Mouse (Mus musculus) C2C12 (cell line): ENCODE data around the gene Brwd1. TPM values are rescaled to one million over a fixed set of nuclear protein-coding genes. Genes with fewer than 3 reads are reported as not detected.

Experiments
- H3K27me3 ChIP-seq: one replicate; pipeline ENCODE4 v1.6.1; 2011; ENCODE audit not compliant: control insufficient read depth, insufficient read depth, insufficient read length
- H3K36me3 ChIP-seq: one replicate; pipeline ENCODE4 v1.6.1; 2011; ENCODE audit not compliant: control insufficient read depth, insufficient read depth
- H3K4me3 ChIP-seq: one replicate; pipeline ENCODE4 v1.5.1; 2011; ENCODE audit warnings: mild to moderate bottlenecking, control low read depth; ENCODE audit not compliant: poor library complexity, insufficient read depth, severe bottlenecking
- H3K79me2 ChIP-seq: one replicate; pipeline ENCODE4 v1.6.1; 2011; ENCODE audit not compliant: control insufficient read depth, insufficient read depth
- H3K79me3 ChIP-seq: one replicate; pipeline ENCODE4 v1.6.1; 2011; ENCODE audit warnings: low read depth, control low read depth
- H3ac ChIP-seq: one replicate; pipeline ENCODE3; 2011; ENCODE audit warnings: low read depth; ENCODE audit not compliant: control insufficient read depth, insufficient read length
- CEBPB ChIP-seq: IDR thresholded peaks from one replicate; pipeline ENCODE4 v1.6.1; 2011; ENCODE audit warnings: low read depth, mild to moderate bottlenecking, control low read depth, moderate library complexity
- CTCF ChIP-seq: IDR thresholded peaks from one replicate; pipeline ENCODE4 v1.5.1; 2011; ENCODE audit not compliant: control insufficient read depth, insufficient read depth, insufficient read length
- FOSL1 ChIP-seq: IDR thresholded peaks from one replicate; pipeline ENCODE4 v1.8.0; 2011; ENCODE audit warnings: mild to moderate bottlenecking, low read length; ENCODE audit not compliant: poor library complexity, insufficient read depth, severe bottlenecking
- MAX ChIP-seq: IDR thresholded peaks from one replicate; pipeline ENCODE4 v1.6.1; 2011; ENCODE audit warnings: mild to moderate bottlenecking, control low read depth
- MYOD1 ChIP-seq: IDR thresholded peaks from one replicate; pipeline ENCODE4 v1.6.1; 2011; ENCODE audit warnings: low read depth; ENCODE audit not compliant: control insufficient read depth, insufficient read length
- MYOG ChIP-seq: IDR thresholded peaks from one replicate; pipeline ENCODE4 v1.6.1; 2011; ENCODE audit not compliant: control insufficient read depth, insufficient read length; ENCODE audit errors: extremely low read depth
- USF1 ChIP-seq: IDR thresholded peaks from one replicate; pipeline ENCODE4 v1.6.1; 2011; ENCODE audit warnings: low read depth, mild to moderate bottlenecking, control low read depth, moderate library complexity
- polyA plus RNA-seq: library from polyadenylated mRNA; unstranded; fragments of >200 nt; fragmentation: generic; extraction: Trizol; gene quantifications from one replicate; pipeline ENCODE4 v1.2.1, GENCODE M21; 2012; ENCODE audit warnings: missing spikeins

Gene Brwd1
- polyA plus RNA-seq, 1 experiment = 11.1 TPM

DNA sequence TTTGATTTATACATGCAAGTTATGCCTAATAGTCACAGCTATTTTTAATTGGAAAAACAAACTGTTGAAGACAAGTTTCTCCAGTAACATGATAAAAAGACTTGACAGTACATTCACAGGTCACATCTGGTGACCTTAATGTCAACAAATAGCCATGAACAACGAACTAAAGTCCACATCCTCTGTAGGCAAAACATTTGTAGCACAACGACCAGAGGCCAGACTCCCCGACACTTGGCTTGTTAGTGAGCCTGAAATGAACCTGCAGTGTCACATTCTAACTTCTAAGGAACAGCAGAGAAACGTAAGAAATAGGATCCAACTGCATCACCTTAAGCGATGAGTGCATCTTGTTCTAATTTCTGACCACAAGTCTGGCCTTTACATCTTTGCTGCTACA is 89.7 kb downstream of the Brwd1 start:
- Histone ChIP-seq H3K36me3 (no peaks in the 10 kb centered on the region), H3K79me3 (no peaks in the 10 kb centered on the region), H3ac (no peak overlapping the region), H3K27me3 (no peaks in the 10 kb centered on the region), H3K79me2 (peaks cover 20% of the 10 kb centered on the region), H3K4me3 (no peak overlapping the region)
- TF ChIP-seq MAX (no peak), CEBPB (no peak), CTCF (no peak), MYOD1 (no peak), FOSL1 (no peak), USF1 (no peak), MYOG (no peak)

DNA sequence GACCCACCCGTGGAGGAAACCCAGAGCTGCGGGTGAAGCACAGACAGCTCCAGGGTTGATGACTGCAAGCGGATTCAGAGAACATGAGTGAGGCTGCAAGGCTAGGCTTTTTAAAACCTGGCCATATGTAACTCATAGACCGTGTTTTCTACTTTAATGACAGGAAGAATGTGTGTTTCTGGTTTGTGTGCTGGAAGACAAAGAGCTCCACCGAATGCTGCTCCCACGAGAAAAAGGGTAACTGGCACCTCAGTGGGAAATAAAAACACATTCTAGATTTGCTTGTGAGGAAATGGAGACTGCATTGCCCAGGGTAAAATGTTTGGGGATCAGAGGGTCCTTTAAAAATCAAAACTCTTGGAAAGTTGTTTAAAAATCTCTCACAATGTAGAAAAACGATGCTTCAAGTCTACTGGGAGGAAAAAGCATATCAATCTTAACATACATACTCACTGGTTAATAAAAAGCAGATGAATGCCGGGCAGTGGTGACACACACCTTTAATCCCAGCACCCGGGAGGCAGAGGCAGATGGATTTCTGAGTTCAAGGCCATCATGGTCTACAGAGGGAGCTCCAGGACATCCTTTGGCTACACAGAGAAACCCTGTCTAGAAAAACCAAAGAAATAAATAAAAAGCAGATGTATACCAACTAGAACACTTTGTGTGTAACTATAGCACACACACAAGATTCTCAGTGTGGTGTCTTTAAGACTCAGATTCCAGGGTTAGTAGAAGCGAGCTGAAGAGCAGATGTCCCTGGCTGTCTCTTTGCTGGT is 91.0 kb downstream of the Brwd1 start:
- no peaks in the 10 kb centered on the region for H3K36me3 ChIP-seq
- H3K79me3 ChIP-seq = no peaks in the 10 kb centered on the region
- H3K4me3 ChIP-seq = peak overlapping the region; percentile 51
- TF ChIP-seq MYOD1 (no peak), MYOG (no peak), CEBPB (no peak), CTCF (no peak), FOSL1 (no peak), USF1 (no peak)
- H3ac ChIP-seq = peak overlapping the region; percentile 82
- no peaks in the 10 kb centered on the region for H3K27me3 ChIP-seq
- H3K79me2 ChIP-seq = peaks cover 20% of the 10 kb centered on the region

DNA sequence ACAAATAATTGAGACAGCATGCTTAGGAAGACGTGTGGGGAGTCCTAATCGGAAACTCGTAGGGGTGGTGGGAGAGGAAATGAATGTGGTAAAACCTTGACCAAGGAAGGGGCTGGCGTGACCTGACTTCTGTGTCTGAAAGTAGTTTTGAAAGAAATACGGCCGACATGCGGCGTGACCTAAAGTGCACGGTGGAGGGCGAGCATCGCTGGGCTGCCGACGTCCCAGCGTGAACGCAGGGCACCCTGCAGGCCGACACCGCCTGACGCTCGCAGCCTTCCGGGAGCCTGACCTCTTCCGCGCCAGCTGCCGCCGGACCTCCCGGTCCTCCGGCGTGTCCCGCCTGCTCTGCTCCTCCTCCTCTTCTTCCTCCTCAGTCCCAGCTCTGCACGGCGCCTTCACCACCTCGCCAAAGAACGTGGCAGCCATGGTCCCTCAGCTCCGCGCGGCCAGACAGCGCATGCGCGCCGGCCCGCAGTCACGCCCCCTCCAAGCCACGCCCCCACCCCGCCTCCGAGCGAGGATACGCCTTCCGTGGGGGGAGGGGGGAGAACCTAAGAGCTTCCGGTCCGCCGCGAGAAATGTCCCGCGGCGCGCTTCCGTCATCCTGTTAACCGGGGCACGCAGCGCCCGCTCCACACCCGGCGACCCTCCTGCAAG is 91.7 kb downstream of the Brwd1 start, which contains the start of gene Psmg1:
TSS of gene Psmg1 (minus strand) at position 499 of the 660 bp plus-strand sequence.
- TF ChIP-seq CEBPB (no peak), MAX (peak; percentile 74)
- peak within 1 kb of the TSS; percentile 82 for H3ac ChIP-seq
- no peaks in the 10 kb centered on the region for H3K79me3 ChIP-seq
- peaks cover 20% of the 10 kb centered on the region for H3K79me2 ChIP-seq
- no peaks in the 10 kb centered on the region for H3K27me3 ChIP-seq
- peak within 1 kb of the TSS; percentile 51 for H3K4me3 ChIP-seq
- H3K36me3 ChIP-seq = no peaks in the 10 kb centered on the region

DNA sequence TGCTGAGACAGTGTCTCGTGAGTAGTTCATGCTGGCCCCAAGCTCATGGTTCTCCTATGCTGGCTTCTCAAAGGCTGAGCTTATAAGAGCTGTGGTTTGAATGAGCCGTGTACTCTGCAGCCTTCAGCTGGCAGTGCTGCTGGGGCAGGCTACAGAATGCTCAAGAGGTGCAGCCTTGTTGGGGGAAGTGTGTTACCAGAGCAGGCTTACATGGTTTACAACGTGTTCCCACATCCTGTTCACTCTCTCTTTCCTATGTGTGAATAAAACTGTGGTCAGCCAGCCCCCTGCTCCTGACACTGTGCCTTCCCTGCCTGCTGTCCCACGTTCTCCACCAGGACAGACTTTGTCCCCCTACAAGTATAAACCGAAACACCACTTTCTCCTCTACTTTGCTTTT is 97.4 kb downstream of the Brwd1 start:
- H3K79me2 ChIP-seq = peaks cover 2% of the 10 kb centered on the region
- no peaks in the 10 kb centered on the region for H3K27me3 ChIP-seq
- no peak overlapping the region for H3ac ChIP-seq
- TF ChIP-seq MAX = no peak
- no peak for TF ChIP-seq FOSL1
- TF ChIP-seq USF1 = no peak
- no peak for TF ChIP-seq CTCF
- no peak for TF ChIP-seq MYOG
- TF ChIP-seq MYOD1 = no peak
- TF ChIP-seq CEBPB = no peak
- H3K36me3 ChIP-seq = peaks cover 30% of the 10 kb centered on the region
- no peak overlapping the region for H3K4me3 ChIP-seq
- no peaks in the 10 kb centered on the region for H3K79me3 ChIP-seq

DNA sequence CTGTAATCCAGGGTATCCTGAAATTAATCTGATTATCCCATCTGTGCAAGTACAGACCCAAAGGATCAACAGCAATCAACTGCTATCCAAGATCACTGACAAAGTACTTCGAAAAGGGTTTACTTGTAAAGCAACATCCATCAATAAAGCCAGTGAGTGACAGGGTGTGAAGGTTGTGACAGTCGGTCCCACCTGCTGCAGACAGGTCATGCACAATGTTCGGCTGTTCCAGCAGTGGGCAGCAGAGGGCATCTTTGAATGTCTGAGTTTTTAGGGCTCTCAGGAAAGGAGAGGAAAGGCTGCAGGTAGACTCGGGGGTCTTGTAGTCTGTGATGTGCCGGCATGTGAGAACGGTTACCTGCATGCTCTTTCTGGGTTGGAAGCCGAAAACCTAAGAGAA is 98.7 kb downstream of the Brwd1 start:
- H3K36me3 ChIP-seq = peaks cover 30% of the 10 kb centered on the region
- no peak overlapping the region for H3K4me3 ChIP-seq
- no peaks in the 10 kb centered on the region for H3K27me3 ChIP-seq
- no peaks in the 10 kb centered on the region for H3K79me3 ChIP-seq
- H3ac ChIP-seq = no peak overlapping the region
- no peak for TF ChIP-seq CTCF
- no peak for TF ChIP-seq FOSL1
- TF ChIP-seq MAX = no peak
- H3K79me2 ChIP-seq = no peaks in the 10 kb centered on the region

DNA sequence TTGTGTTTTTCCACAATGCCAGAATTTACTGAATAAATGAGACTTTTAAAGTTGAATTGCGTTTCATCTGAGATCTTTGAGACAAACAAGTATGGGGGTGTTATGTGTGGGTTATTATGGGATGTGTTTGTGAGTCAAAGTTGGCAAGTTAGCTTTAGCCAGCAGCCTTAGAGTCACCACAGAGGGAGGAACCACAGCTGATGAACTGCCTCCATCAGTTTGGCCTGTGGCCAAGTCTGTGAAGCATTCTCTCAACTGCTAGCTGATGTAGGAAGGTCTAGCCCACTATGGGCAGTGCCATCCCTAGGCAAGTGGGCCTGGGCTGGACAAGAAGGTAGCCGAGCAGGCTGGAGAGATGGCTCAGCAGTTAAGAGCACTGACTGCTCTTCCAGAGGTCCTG is 111.5 kb downstream of the Brwd1 start:
- Histone ChIP-seq H3K27me3 (no peaks in the 10 kb centered on the region), H3ac (no peak overlapping the region), H3K36me3 (no peaks in the 10 kb centered on the region), H3K79me3 (no peaks in the 10 kb centered on the region), H3K79me2 (no peaks in the 10 kb centered on the region), H3K4me3 (no peak overlapping the region)
- no peak for TF ChIP-seq USF1
